Mouse (Mus musculus) gastrocnemius, adult 18-20 months (tissue): ENCODE data around the gene Gprc5c. TPM values are rescaled to one million over a fixed set of nuclear protein-coding genes. Genes with fewer than 3 reads are reported as not detected.

ENCODE experiments used
- DNase-seq: peaks from one replicate; pipeline ENCODE4 v3.0.0; 2021; ENCODE audit warnings: low spot score
- total RNA-seq, 2 experiments: library from RNA; stranded (reverse); gene quantifications; 2 replicates each; pipeline ENCODE4 v1.2.3; 2021

The Gprc5c gene
- total RNA-seq, 2 experiments from 2014 or later: 39.7 to 43.7 TPM

- DNase-seq: no peak
Measured at GRCm38 (mm10) chr11:114867361-114868235, 16.6 kb downstream of the Gprc5c start.

GRCm38 (mm10) chr11:114868280-114868679, 17.3 kb downstream of the Gprc5c start:
- DNase-seq: no peak

- DNase-seq: no peak
Measured at GRCm38 (mm10) chr11:114869787-114870186, 18.8 kb downstream of the Gprc5c start.

- no peak for DNase-seq
Measured at GRCm38 (mm10) chr11:114871540-114871939, 20.6 kb downstream of the Gprc5c start.

- no peak for DNase-seq
Measured at GRCm38 (mm10) chr11:114873022-114873817, 22.3 kb downstream of the Gprc5c start.

- no peak for DNase-seq
Measured at GRCm38 (mm10) chr11:114874226-114875145, 23.5 kb downstream of the Gprc5c start.

GRCm38 (mm10) chr11:114875301-114875801, 24.4 kb downstream of the Gprc5c start:
- no peak for DNase-seq

GRCm38 (mm10) chr11:114876176-114876575, 25.2 kb downstream of the Gprc5c start:
- DNase-seq: no peak

GRCm38 (mm10) chr11:114876621-114877020, 25.7 kb downstream of the Gprc5c start:
- no peak for DNase-seq

GRCm38 (mm10) chr11:114877145-114877544, 26.2 kb downstream of the Gprc5c start:
- DNase-seq: peak; percentile 65

- DNase-seq: no peak
Measured at GRCm38 (mm10) chr11:114879666-114880065, 28.7 kb downstream of the Gprc5c start.

GRCm38 (mm10) chr11:114880185-114880584, 29.2 kb downstream of the Gprc5c start:
- DNase-seq: no peak

GRCm38 (mm10) chr11:114880589-114880988, 29.6 kb downstream of the Gprc5c start:
- DNase-seq: peak; percentile 40

GRCm38 (mm10) chr11:114883251-114883789, 32.4 kb downstream of the Gprc5c start:
- DNase-seq: no peak

- no peak for DNase-seq
Measured at GRCm38 (mm10) chr11:114884380-114885100, 33.6 kb downstream of the Gprc5c start.

- DNase-seq: no peak
Measured at GRCm38 (mm10) chr11:114889991-114890518, 39.1 kb downstream of the Gprc5c start, which contains the start of gene Cd300a. Cd300a (plus strand) TSS chr11:114890041.

GRCm38 (mm10) chr11:114890542-114890941, 39.6 kb downstream of the Gprc5c start:
- DNase-seq: no peak

- no peak for DNase-seq
Measured at GRCm38 (mm10) chr11:114896085-114896484, 45.1 kb downstream of the Gprc5c start.

GRCm38 (mm10) chr11:114898026-114898425, 47.1 kb downstream of the Gprc5c start:
- peak; percentile 26 for DNase-seq

- DNase-seq: no peak
Measured at GRCm38 (mm10) chr11:114903224-114903623, 52.3 kb downstream of the Gprc5c start.
